Mouse (Mus musculus): ENCODE measurements around the gene Zfp954. TPM values are rescaled to one million over a fixed set of nuclear protein-coding genes. Genes with fewer than 3 reads are reported as not detected.

The Zfp954 gene
- total and polyA plus RNA-seq, 2 experiments from 2014 or later = 5.3 to 8.2 TPM

- Histone ChIP-seq H3K36me3 (replicated peaks; ENCODE audit: control insufficient read depth, insufficient read depth, low read length) (peaks cover 15% of the 10 kb centered on the region), H3K4me2 (ENCODE audit: low read depth, low read length) (peak overlapping the region; percentile 73), H3K27me3 (ENCODE audit: control insufficient read depth, insufficient read depth, low read length) (no peaks in the 10 kb centered on the region), H3K9ac (replicated peaks; ENCODE audit: low read depth, low read length) (no peak overlapping the region; the same call in 1 of the 2 replicates), H3K4me3 (ENCODE audit: low read depth, low read length) (peak overlapping the region; percentile 57), H3K9me3 (replicated peaks; ENCODE audit: control insufficient read depth, low read length) (no peaks in the 10 kb centered on the region), H3K4me1 (ENCODE audit: control insufficient read depth, insufficient read depth) (0 out of 2 replicates have a peak, but pooled peaks cover 6% of the 10 kb centered on the region), H3K27ac (ENCODE audit: low read depth) (no peak overlapping the region)
- TF ChIP-seq EP300 (IDR thresholded peaks at IDR 0.05; ENCODE audit: low read depth) (no peak), CTCF (IDR thresholded peaks at IDR 0.05; ENCODE audit: low read depth) (no peak)
- WGBS = 53% methylated on average over 6 of the region's 6 CpGs
- ATAC-seq (ENCODE audit: insufficient read depth, low read depth) (no peak), DNase-seq (ENCODE audit: low spot score) (no peak)
Measured at GRCm38 (mm10) chr7:7121602-7121980, 303 bp upstream of the Zfp954 start.

DNA sequence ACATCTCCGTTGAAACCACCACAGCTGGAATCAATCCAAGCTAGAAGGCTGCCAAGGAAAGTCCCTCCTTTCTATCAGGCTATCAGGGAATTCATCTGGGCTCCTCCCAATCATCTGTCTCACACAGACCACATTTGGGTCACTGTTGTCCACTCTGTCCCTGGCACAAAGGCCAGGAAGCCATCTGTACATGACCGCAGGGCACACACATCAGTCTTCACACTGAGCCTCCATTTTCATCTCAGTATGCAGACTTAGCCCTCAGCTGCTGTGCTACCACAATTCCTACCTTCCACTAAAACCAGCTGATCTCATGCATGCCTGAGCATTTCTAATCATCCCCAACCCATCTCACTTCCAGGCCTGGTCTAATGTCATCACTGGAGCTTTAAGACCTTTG is 2.8 kb downstream of the Zfp954 start:
- 86% methylated on average over 2 of the region's 2 CpGs for WGBS

GRCm38 (mm10) chr7:7108501-7108900 is 12.8 kb downstream of the Zfp954 start:
- no peak for DNase-seq (ENCODE audit: low spot score)
- no peak for TF ChIP-seq EP300 (IDR thresholded peaks at IDR 0.05; ENCODE audit: low read depth)
- no peak for TF ChIP-seq CTCF (IDR thresholded peaks at IDR 0.05; ENCODE audit: low read depth)
- Histone ChIP-seq H3K36me3 (replicated peaks; ENCODE audit: control insufficient read depth, insufficient read depth, low read length) (no peaks in the 10 kb centered on the region), H3K9ac (replicated peaks; ENCODE audit: low read depth, low read length) (no peak overlapping the region), H3K4me1 (ENCODE audit: control insufficient read depth, insufficient read depth) (no peaks in the 10 kb centered on the region), H3K4me2 (ENCODE audit: low read depth, low read length) (no peak overlapping the region), H3K9me3 (replicated peaks; ENCODE audit: control insufficient read depth, low read length) (peaks cover 6% of the 10 kb centered on the region; the same call in 1 of the 2 replicates), H3K27me3 (ENCODE audit: control insufficient read depth, insufficient read depth, low read length) (no peaks in the 10 kb centered on the region), H3K4me3 (ENCODE audit: low read depth, low read length) (no peak overlapping the region), H3K27ac (ENCODE audit: low read depth) (no peak overlapping the region)
- ATAC-seq (ENCODE audit: insufficient read depth, low read depth) = no peak
- WGBS = 82% methylated on average over 7 of the region's 7 CpGs

More for the DNA sequence above, 2.8 kb downstream of the Zfp954 start:
- no peak overlapping the region for H3K27ac ChIP-seq (ENCODE audit: low read depth)
- H3K9me3 ChIP-seq (replicated peaks; ENCODE audit: control insufficient read depth, low read length) = no peaks in the 10 kb centered on the region
- H3K9ac ChIP-seq (replicated peaks; ENCODE audit: low read depth, low read length) = no peak overlapping the region
- peaks cover 41% of the 10 kb centered on the region for H3K36me3 ChIP-seq (replicated peaks; ENCODE audit: control insufficient read depth, insufficient read depth, low read length)
- no peak for DNase-seq (ENCODE audit: low spot score)
- TF ChIP-seq CTCF (IDR thresholded peaks at IDR 0.05; ENCODE audit: low read depth) = no peak
- TF ChIP-seq EP300 (IDR thresholded peaks at IDR 0.05; ENCODE audit: low read depth) = no peak
- no peak overlapping the region for H3K4me2 ChIP-seq (ENCODE audit: low read depth, low read length)
- H3K4me3 ChIP-seq (ENCODE audit: low read depth, low read length) = no peak overlapping the region
- no peak for ATAC-seq (ENCODE audit: insufficient read depth, low read depth)
- H3K4me1 ChIP-seq (ENCODE audit: control insufficient read depth, insufficient read depth) = 0 out of 2 replicates have a peak, but pooled peaks cover 6% of the 10 kb centered on the region
- H3K27me3 ChIP-seq (ENCODE audit: control insufficient read depth, insufficient read depth, low read length) = no peaks in the 10 kb centered on the region

Other genes with a start within 250 kb of the Zfp954 start
- gene Aurkc, start 126.2 kb downstream of the Zfp954 start, total RNA-seq (2014; rRNA removed; ENCODE audit: low replicate concordance) = not detected in 2 replicates
- gene Aurkc, start 126.2 kb downstream of the Zfp954 start, polyA plus RNA-seq (2015; fragmentation: Nextera tagmentation; extraction: Ambion mirVana) = not detected in 2 replicates
- gene Zfp773, start 15.3 kb upstream of the Zfp954 start, total RNA-seq (2014; rRNA removed; ENCODE audit: low replicate concordance) = 0.04 TPM in 2 replicates
- gene Zfp773, start 15.3 kb upstream of the Zfp954 start, polyA plus RNA-seq (2015; fragmentation: Nextera tagmentation; extraction: Ambion mirVana) = 0.48 and 0.57 TPM in 2 replicates
- 0.46 TPM in 1 of 2 replicates, not detected in the other for gene Zfp418, start 49.8 kb upstream of the Zfp954 start, total RNA-seq (2014; rRNA removed; ENCODE audit: low replicate concordance)
- gene Zfp418, start 49.8 kb upstream of the Zfp954 start, polyA plus RNA-seq (2015; fragmentation: Nextera tagmentation; extraction: Ambion mirVana) = 0.56 and 0.74 TPM in 2 replicates
- gene Zfp772, start 88.5 kb upstream of the Zfp954 start, total RNA-seq (2014; rRNA removed; ENCODE audit: low replicate concordance) = 2.2 and 2.4 TPM in 2 replicates
- 2.3 and 2.8 TPM in 2 replicates for gene Zfp772, start 88.5 kb upstream of the Zfp954 start, polyA plus RNA-seq (2015; fragmentation: Nextera tagmentation; extraction: Ambion mirVana)
- gene Vmn2r29, start 125.8 kb upstream of the Zfp954 start, total RNA-seq (2014; rRNA removed; ENCODE audit: low replicate concordance) = 0.88 TPM in 1 of 2 replicates, not detected in the other
- gene Vmn2r29, start 125.8 kb upstream of the Zfp954 start, polyA plus RNA-seq (2015; fragmentation: Nextera tagmentation; extraction: Ambion mirVana) = not detected in 2 replicates
- gene Gm45844, start 156.8 kb upstream of the Zfp954 start, total RNA-seq (2014; rRNA removed; ENCODE audit: low replicate concordance) = 1.8 TPM in 1 of 2 replicates, not detected in the other
- gene Gm45844, start 156.8 kb upstream of the Zfp954 start, polyA plus RNA-seq (2015; fragmentation: Nextera tagmentation; extraction: Ambion mirVana) = 1.7 and 2.4 TPM in 2 replicates
- 43.2 and 57.6 TPM in 2 replicates for gene Clcn4, start 179.4 kb upstream of the Zfp954 start, total RNA-seq (2014; rRNA removed; ENCODE audit: low replicate concordance)
- gene Clcn4, start 179.4 kb upstream of the Zfp954 start, polyA plus RNA-seq (2015; fragmentation: Nextera tagmentation; extraction: Ambion mirVana) = 50.9 and 53.9 TPM in 2 replicates
- not detected in 2 replicates for gene Vmn2r30, start 216.1 kb upstream of the Zfp954 start, total RNA-seq (2014; rRNA removed; ENCODE audit: low replicate concordance)
- not detected in 2 replicates for gene Vmn2r30, start 216.1 kb upstream of the Zfp954 start, polyA plus RNA-seq (2015; fragmentation: Nextera tagmentation; extraction: Ambion mirVana)